Mouse (Mus musculus) lung, postnatal 0 days (tissue): ENCODE data around the gene Ivl. TPM values are rescaled to one million over a fixed set of nuclear protein-coding genes. Genes with fewer than 3 reads are reported as not detected.

Source experiments
- ATAC-seq: fragments of 200-750 bp; cut with Nextera tagmentation; 2 replicates; pipeline ENCODE4 v1.8.0; 2017; ENCODE audit warnings: moderate library complexity
- DNase-seq: peaks from one replicate; pipeline ENCODE4 v3.0.0-alpha.2; 2016; ENCODE audit warnings: low spot score
- H3K27ac ChIP-seq: fragments of 300-500 bp; sonication (generic); 2 replicates; pipeline ENCODE4 v1.5.1; 2014; ENCODE audit warnings: antibody characterized with exemption, mild to moderate bottlenecking, low read length, mixed read lengths
- H3K27me3 ChIP-seq: fragments of 300-500 bp; sonication (generic); replicated peaks from 2 replicates; pipeline ENCODE4 v1.6.1; 2014; ENCODE audit warnings: low read length, mixed read lengths; ENCODE audit not compliant: insufficient read depth
- H3K36me3 ChIP-seq: fragments of 300-500 bp; sonication (generic); 2 replicates; pipeline ENCODE4 v1.6.1; 2014; ENCODE audit warnings: low read length, mixed read lengths; ENCODE audit not compliant: insufficient read depth
- H3K4me1 ChIP-seq: fragments of 300-500 bp; sonication (generic); 2 replicates; pipeline ENCODE4 v1.6.1; 2014; ENCODE audit warnings: antibody characterized with exemption, low read depth, low read length, mixed read lengths; ENCODE audit not compliant: insufficient read depth
- H3K4me2 ChIP-seq: fragments of 300-500 bp; sonication (generic); replicated peaks from 2 replicates; pipeline ENCODE4 v1.6.1; 2014; ENCODE audit warnings: low read depth, mild to moderate bottlenecking, low read length, moderate library complexity, mixed read lengths
- H3K4me3 ChIP-seq: fragments of 300-500 bp; sonication (generic); 2 replicates; pipeline ENCODE4 v1.5.1; 2014; ENCODE audit warnings: low read depth, low read length
- H3K9ac ChIP-seq: fragments of 300-500 bp; sonication (generic); replicated peaks from 2 replicates; pipeline ENCODE4 v1.6.1; 2014; ENCODE audit warnings: low read depth, mild to moderate bottlenecking
- H3K9me3 ChIP-seq: fragments of 300-500 bp; sonication (generic); 2 replicates; pipeline ENCODE4 v1.6.1; 2016; ENCODE audit warnings: low read length, mixed read lengths
- CTCF ChIP-seq: IDR thresholded peaks from 2 replicates; pipeline ENCODE4 v1.5.1; 2016; ENCODE audit warnings: antibody characterized with exemption, mild to moderate bottlenecking
- EP300 ChIP-seq: IDR thresholded peaks from 2 replicates; pipeline ENCODE4 v1.6.1; 2016; ENCODE audit warnings: antibody characterized with exemption, mild to moderate bottlenecking, control low read depth
- WGBS: fragments of 180-500 bp; shearing (Covaris S2); extraction: QIAGEN DNeasy Blood & Tissue Kit; methylation state at CpG from one replicate; pipeline ENCODE4 v1.1.7; 2014; 5-methylcytosine and 5-hydroxymethylcytosine counted together
- polyA plus RNA-seq: library from polyadenylated mRNA; unstranded; fragments of >200 nt; fragmentation: Nextera tagmentation; extraction: Ambion mirVana; gene quantifications from 2 replicates; pipeline ENCODE4 v1.2.1, GENCODE M21; 2015

Gene Ivl
- polyA plus RNA-seq, 1 experiment from 2014 or later = 3.4 TPM

DNA sequence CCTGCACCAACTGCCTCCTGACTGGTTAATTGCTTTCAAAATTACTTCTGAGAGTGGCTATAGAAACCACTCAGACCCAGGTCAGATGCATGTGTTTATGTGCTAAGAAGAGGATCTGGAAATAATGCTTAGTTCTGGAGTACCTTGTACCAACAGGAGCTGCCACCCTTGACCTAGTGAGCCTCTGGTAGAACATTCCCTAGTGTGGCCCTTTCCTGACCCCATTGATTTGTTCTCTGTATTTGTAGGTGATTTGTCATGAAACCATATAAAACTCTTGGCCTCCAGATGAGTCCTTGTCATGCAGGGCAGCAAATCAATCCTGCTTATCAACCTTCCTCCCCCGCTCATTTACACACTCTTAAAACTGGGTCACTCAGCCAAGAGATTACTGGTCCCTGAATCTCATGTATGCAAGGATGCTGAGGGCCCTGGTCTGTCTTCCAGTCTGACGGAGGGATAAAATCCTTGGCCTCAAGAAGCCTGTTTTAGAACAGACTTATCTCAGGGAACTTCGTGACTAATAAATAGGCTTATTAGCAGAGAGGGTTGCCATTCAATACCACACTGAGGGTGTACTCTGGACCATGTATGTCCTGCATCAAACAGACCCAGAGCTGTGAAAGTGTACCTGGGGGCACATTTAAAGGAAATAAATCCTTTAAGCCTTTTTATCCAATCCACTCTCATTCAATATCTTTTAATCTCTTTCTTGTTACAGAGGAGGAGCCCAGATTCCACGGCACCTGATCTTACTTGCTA is 5.3 kb upstream of the Ivl start:
- 58% methylated on average over 4 of the region's 4 CpGs for WGBS

DNA sequence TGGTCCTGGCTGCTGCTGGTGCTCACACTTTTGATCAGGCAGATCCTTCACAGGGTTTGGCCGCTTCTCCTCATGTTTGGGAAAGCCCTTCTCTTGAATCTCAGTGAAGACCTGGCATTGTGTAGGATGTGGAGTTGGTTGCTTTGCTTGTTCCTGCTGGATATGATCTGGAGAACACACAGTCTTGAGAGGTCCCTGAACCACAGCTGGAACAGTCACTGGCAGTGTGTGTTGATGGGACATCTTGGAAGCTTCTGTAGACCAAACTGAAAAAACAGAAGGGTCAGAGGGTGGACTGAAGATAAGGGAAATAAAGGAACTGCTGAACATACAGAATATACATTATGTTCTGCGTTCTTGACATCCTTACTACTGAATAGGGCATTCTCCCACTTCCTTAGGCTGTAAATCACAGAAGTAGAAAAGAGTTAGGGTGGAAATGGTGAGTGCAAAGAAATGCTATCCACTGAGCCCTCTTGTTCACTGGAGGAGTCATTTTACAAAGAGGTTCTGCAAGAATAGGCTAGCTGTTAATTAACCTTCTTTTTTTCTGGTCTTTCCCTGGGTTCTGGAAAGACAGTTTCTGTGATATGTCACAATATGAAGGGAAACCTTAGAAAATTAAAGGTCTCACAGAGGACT is 900 bp downstream of the Ivl start:
- no peak overlapping the region for H3K9ac ChIP-seq
- ATAC-seq = no peak

More for the DNA sequence above, 5.3 kb upstream of the Ivl start:
- ATAC-seq (no peak), DNase-seq (no peak)
- no peaks in the 10 kb centered on the region for H3K4me1 ChIP-seq
- no peaks in the 10 kb centered on the region for H3K27me3 ChIP-seq
- no peak for TF ChIP-seq CTCF
- no peak for TF ChIP-seq EP300
- H3K9ac ChIP-seq = no peak overlapping the region
- H3K4me2 ChIP-seq = no peak overlapping the region
- H3K9me3 ChIP-seq = no peaks in the 10 kb centered on the region
- H3K36me3 ChIP-seq = no peaks in the 10 kb centered on the region
- H3K27ac ChIP-seq = no peak overlapping the region
- H3K4me3 ChIP-seq = no peak overlapping the region

DNA sequence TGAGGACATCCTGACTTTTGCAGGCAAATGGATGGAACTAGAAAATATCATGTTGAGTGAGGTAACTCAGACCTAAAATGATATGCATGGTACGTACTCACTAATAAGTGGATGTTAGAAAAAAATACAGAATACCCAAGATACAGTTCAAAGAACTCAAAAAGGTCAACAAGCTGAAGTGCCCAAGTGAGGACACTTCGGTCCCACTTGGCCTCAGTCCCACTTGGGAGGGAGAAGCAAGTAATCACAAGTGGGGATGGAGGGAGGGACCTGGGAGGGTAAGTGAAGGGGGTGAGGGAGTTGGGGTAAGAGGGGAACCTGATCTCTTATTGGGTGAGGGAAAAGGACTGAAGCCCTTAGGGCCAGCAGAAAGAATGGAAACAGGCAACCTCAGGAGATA is 4.8 kb downstream of the Ivl start:
- no peak overlapping the region for H3K9ac ChIP-seq
- H3K4me3 ChIP-seq = no peak overlapping the region
- TF ChIP-seq EP300 = peak; percentile 86
- TF ChIP-seq CTCF = no peak
- H3K36me3 ChIP-seq = no peaks in the 10 kb centered on the region
- no peaks in the 10 kb centered on the region for H3K9me3 ChIP-seq
- H3K4me1 ChIP-seq = no peaks in the 10 kb centered on the region
- no peak overlapping the region for H3K27ac ChIP-seq
- ATAC-seq (peak; percentile 73), DNase-seq (peak; percentile 57)
- no peaks in the 10 kb centered on the region for H3K27me3 ChIP-seq
- WGBS = 52% methylated on average over 2 of the region's 2 CpGs
- no peak overlapping the region for H3K4me2 ChIP-seq

More for the DNA sequence above, 900 bp downstream of the Ivl start:
- Histone ChIP-seq H3K27ac (peak overlapping the region; percentile 44; the same call in 1 of the 2 replicates), H3K4me2 (no peak overlapping the region), H3K36me3 (no peaks in the 10 kb centered on the region), H3K4me1 (no peaks in the 10 kb centered on the region), H3K27me3 (no peaks in the 10 kb centered on the region), H3K4me3 (no peak overlapping the region), H3K9me3 (no peaks in the 10 kb centered on the region)
- no peak for DNase-seq
- TF ChIP-seq CTCF = no peak
- no peak for TF ChIP-seq EP300
- WGBS = 40% methylated on average over 2 of the region's 2 CpGs

DNA sequence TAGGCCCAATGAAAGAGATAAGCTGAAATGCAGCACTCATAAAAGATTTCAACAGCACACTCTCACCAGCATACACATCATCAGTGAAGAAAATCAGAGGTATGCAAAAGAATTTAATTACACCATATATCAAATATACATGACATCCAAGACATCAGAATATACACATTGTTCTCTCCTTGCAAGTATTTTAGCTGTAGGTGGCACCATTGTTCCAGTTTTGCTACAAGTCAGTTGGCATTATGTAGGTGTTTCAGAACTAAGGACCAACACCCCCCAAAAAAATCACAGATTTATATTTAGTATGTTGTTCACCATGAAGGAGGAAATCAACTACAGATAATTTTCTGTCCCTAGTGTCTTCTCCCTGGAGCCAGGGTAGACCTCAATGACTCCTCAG is 8.1 kb downstream of the Ivl start:
- peak; percentile 56 for TF ChIP-seq CTCF
- TF ChIP-seq EP300 = no peak
- ATAC-seq (no peak), DNase-seq (peak; percentile 20)
- H3K4me2 ChIP-seq = no peak overlapping the region
- H3K27me3 ChIP-seq = no peaks in the 10 kb centered on the region
- no peaks in the 10 kb centered on the region for H3K36me3 ChIP-seq
- H3K9me3 ChIP-seq = no peaks in the 10 kb centered on the region
- H3K9ac ChIP-seq = no peak overlapping the region
- no peaks in the 10 kb centered on the region for H3K4me1 ChIP-seq
- H3K27ac ChIP-seq = no peak overlapping the region
- H3K4me3 ChIP-seq = no peak overlapping the region

DNA sequence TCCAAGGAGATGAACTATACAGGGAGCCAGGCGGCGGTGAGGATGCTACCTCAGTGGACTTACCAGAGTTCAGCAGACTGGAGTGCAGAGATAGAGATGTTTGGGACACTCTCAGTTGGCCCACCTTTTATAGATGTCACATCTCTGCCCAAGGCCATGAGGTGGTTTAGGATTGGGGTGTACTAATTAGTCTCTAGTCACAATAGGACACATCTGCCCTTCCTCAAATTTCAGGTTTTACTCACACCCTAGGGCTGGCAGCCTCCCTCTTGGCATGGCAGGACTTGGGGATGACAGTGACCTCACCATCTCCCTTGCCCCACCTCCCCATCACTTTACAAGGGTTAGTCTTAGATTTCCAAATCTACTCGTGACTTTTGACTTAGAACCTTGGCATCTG is 39.1 kb downstream of the Ivl start, which contains the start of gene 2310046K23Rik:
Gene 2310046K23Rik, minus strand, starts transcription at position 101 of the 400 bp plus-strand sequence.
- no peaks in the 10 kb centered on the region for H3K4me1 ChIP-seq
- TF ChIP-seq CTCF = no peak
- no peak for TF ChIP-seq EP300
- H3K4me3 ChIP-seq = no peak within 1 kb of the TSS
- no peaks in the 10 kb centered on the region for H3K36me3 ChIP-seq
- no peak within 1 kb of the TSS for H3K4me2 ChIP-seq
- H3K27ac ChIP-seq = no peak within 1 kb of the TSS
- ATAC-seq (no peak), DNase-seq (no peak)
- H3K9ac ChIP-seq = no peak within 1 kb of the TSS
- WGBS = 86% methylated on average over 3 of the region's 3 CpGs
- no peaks in the 10 kb centered on the region for H3K9me3 ChIP-seq
- H3K27me3 ChIP-seq = no peaks in the 10 kb centered on the region

Other genes starting within 250 kb of the Ivl start
- gene Sprr2d, start 234.6 kb downstream of the Ivl start, polyA plus RNA-seq = not detected in 2 replicates
- not detected in 2 replicates for gene Sprr2e, start 221.6 kb downstream of the Ivl start, polyA plus RNA-seq
- not detected in 2 replicates for gene Sprr2f, start 208.5 kb downstream of the Ivl start, polyA plus RNA-seq
- not detected in 2 replicates for gene Sprr2h, start 188.1 kb downstream of the Ivl start, polyA plus RNA-seq
- not detected in 2 replicates for gene Sprr2i, start 165.7 kb downstream of the Ivl start, polyA plus RNA-seq
- gene Sprr2j-ps, start 155.7 kb downstream of the Ivl start, polyA plus RNA-seq = not detected in 2 replicates
- 7.4 TPM in 2 replicates for gene Gm9774, start 144.3 kb downstream of the Ivl start, polyA plus RNA-seq
- not detected in 2 replicates for gene Sprr2k, start 141.2 kb downstream of the Ivl start, polyA plus RNA-seq
- not detected in 2 replicates for gene Sprr1b, start 134.9 kb downstream of the Ivl start, polyA plus RNA-seq
- gene Sprr3, start 115.0 kb downstream of the Ivl start, polyA plus RNA-seq = not detected in 2 replicates
- 2.0 and 2.7 TPM in 2 replicates for gene Sprr1a, start 87.8 kb downstream of the Ivl start, polyA plus RNA-seq
- not detected in 2 replicates for gene Sprr4, start 73.2 kb downstream of the Ivl start, polyA plus RNA-seq
- gene 2310046K23Rik, start 39.2 kb downstream of the Ivl start, polyA plus RNA-seq = not detected in 2 replicates
- gene Smcp, start 15.3 kb upstream of the Ivl start, polyA plus RNA-seq = not detected in 2 replicates
- not detected in 2 replicates for gene 2210017I01Rik, start 33.8 kb upstream of the Ivl start, polyA plus RNA-seq
- gene Lce6a, start 47.9 kb upstream of the Ivl start, polyA plus RNA-seq = not detected in 2 replicates
- gene Lce1a1, start 74.6 kb upstream of the Ivl start, polyA plus RNA-seq = 0.27 TPM in 1 of 2 replicates, not detected in the other
- gene Lce1b, start 83.2 kb upstream of the Ivl start, polyA plus RNA-seq = not detected in 2 replicates
- not detected in 2 replicates for gene Lce1a2, start 96.6 kb upstream of the Ivl start, polyA plus RNA-seq
- gene Lce1c, start 105.5 kb upstream of the Ivl start, polyA plus RNA-seq = not detected in 2 replicates
- not detected in 2 replicates for gene Lce1d, start 113.5 kb upstream of the Ivl start, polyA plus RNA-seq
- gene Lce1e, start 135.3 kb upstream of the Ivl start, polyA plus RNA-seq = not detected in 2 replicates
- not detected in 2 replicates for gene Lce1f, start 146.6 kb upstream of the Ivl start, polyA plus RNA-seq
- not detected in 2 replicates for gene Gm38119, start 165.4 kb upstream of the Ivl start, polyA plus RNA-seq
- gene Lce1g, start 178.6 kb upstream of the Ivl start, polyA plus RNA-seq = not detected in 2 replicates
- not detected in 2 replicates for gene Lce1h, start 191.3 kb upstream of the Ivl start, polyA plus RNA-seq
- gene Lce1i, start 205.2 kb upstream of the Ivl start, polyA plus RNA-seq = not detected in 2 replicates
- not detected in 2 replicates for gene Lce1j, start 216.8 kb upstream of the Ivl start, polyA plus RNA-seq
- gene Lce1k, start 234.2 kb upstream of the Ivl start, polyA plus RNA-seq = not detected in 2 replicates